Mouse (Mus musculus): ENCODE results near the gene Cldn19.

- TF ChIP-seq POLR2A (IDR thresholded peaks at IDR 0.05; ENCODE audit: extremely low read depth, insufficient read depth, low read length) (no peak), CTCF (IDR thresholded peaks at IDR 0.05; ENCODE audit: extremely low read depth, insufficient read depth, low read length) (peak; percentile 84)
Measured at GRCm38 (mm10) chr4:119247462-119248235, 7.6 kb upstream of the Cldn19 start.

Data from cortical plate, adult 2 months (tissue).